Mouse (Mus musculus) embryonic facial prominence, embryonic 12.5 days (tissue): ENCODE measurements at regions not wholly inside any gene's neighbourhood (a gene's known extent, or its start where the extent isn't known, plus 50 kb on each side); places are given as distances from the start of the nearest gene placed in this dataset.

Experiments used
- ATAC-seq: fragments of 200-750 bp; cut with Nextera tagmentation; 2 replicates; pipeline ENCODE4 v1.8.0; 2017; ENCODE audit not compliant: insufficient number of reproducible peaks, insufficient read depth, low FRiP score, low TSS enrichment
- H3K27ac ChIP-seq: fragments of 300-500 bp; sonication (generic); 2 replicates; pipeline ENCODE4 v1.5.1; 2016; ENCODE audit warnings: mild to moderate bottlenecking
- H3K27me3 ChIP-seq: fragments of 300-500 bp; sonication (generic); 2 replicates; pipeline ENCODE4 v1.6.1; 2016; ENCODE audit warnings: mild to moderate bottlenecking, moderate library complexity
- H3K36me3 ChIP-seq: fragments of 300-500 bp; sonication (generic); 2 replicates; pipeline ENCODE4 v1.6.1; 2016; ENCODE audit warnings: mild to moderate bottlenecking
- H3K4me1 ChIP-seq: fragments of 300-500 bp; sonication (generic); 2 replicates; pipeline ENCODE4 v1.6.1; 2016
- H3K4me2 ChIP-seq: fragments of 300-500 bp; sonication (generic); replicated peaks from 2 replicates; pipeline ENCODE4 v1.6.1; 2016; ENCODE audit warnings: mild to moderate bottlenecking, moderate library complexity
- H3K4me3 ChIP-seq: fragments of 300-500 bp; sonication (generic); 2 replicates; pipeline ENCODE4 v1.5.1; 2016; ENCODE audit warnings: mild to moderate bottlenecking
- H3K9ac ChIP-seq: fragments of 300-500 bp; sonication (generic); 2 replicates; pipeline ENCODE4 v1.6.1; 2016; ENCODE audit warnings: mild to moderate bottlenecking, moderate library complexity
- H3K9me3 ChIP-seq: fragments of 300-500 bp; sonication (generic); 2 replicates; pipeline ENCODE4 v1.6.1; 2016; ENCODE audit warnings: mild to moderate bottlenecking, moderate library complexity
- WGBS: fragments of 180-500 bp; shearing (Covaris S2); methylation state at CpG from one replicate; pipeline ENCODE4 v1.1.7; 2016; 5-methylcytosine and 5-hydroxymethylcytosine counted together

DNA sequence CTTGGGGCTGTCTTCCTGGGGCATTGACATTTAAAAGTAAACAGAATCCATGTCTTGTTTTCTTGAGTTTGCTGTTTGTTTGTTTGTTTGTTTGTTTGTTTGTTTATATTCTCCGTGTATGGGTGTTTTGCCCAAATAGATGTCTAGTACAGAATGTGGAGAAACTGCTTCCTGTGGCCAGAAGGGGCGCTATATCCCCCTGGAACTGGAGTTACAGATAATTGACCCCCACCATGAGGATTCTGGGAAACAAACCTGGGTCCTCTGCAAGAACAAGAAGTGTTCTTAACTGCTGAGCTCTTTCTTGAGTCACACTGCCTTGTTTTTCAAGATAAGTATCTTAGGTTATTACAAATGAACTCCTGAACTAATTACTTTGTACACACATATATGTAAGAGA, 68.1 kb upstream of the Slc4a7 start:
- no peak for ATAC-seq
- H3K9me3 ChIP-seq, result no peaks in the 10 kb centered on the region
- no peak overlapping the region for H3K9ac ChIP-seq
- no peaks in the 10 kb centered on the region for H3K36me3 ChIP-seq
- H3K4me1 ChIP-seq, result peaks cover 19% of the 10 kb centered on the region
- WGBS, result 35% methylated on average over 2 of the region's 2 CpGs
- no peaks in the 10 kb centered on the region for H3K27me3 ChIP-seq
- peak overlapping the region; percentile 63 for H3K4me2 ChIP-seq
- no peak overlapping the region for H3K4me3 ChIP-seq
- 0 out of 2 replicates have a peak overlapping the region, but pooled peaks have one; percentile 17 for H3K27ac ChIP-seq

DNA sequence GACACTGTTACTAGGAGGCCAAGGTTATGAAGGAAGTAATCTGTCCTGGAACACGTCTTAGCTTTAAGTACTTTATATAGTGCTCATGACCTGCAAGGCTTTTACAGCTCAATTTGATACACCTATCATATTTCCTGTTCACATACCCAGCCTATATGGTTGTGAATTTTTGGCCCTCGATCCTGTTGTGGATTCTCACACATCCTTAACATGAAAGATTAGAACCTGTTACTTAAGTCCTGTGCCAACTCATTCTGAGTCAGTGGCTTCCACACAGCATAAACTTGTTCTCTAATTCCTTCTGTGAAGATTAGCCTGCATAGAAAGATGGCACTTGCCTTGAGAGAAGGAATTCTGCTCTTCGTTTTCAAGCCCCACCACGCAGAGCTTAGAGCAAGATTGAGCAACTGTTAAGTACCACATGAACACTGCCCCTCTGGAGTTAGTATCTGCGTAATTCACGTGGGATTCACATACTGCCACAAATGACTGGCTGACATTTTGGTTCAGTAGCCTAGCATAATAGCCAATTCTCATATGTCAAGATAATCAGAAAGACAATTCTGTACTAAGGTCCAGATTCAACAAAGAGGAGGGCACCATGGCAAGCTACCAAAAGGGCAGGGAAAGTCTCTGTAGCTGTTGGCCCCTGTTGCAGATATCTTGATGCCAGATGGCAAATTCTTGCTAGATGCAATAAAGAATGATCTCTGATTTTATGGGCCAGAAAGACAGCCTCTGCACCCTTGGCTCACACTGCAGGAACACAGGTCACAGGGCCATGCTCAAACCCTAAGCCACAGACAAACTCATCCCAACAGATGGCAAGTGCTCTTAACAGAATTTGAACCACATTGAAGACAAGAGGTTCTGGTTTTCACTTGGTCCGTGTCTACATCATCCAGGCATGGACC, 62.7 kb upstream of the Slc4a7 start:
- Histone ChIP-seq H3K9me3 (no peaks in the 10 kb centered on the region), H3K9ac (no peak overlapping the region), H3K36me3 (no peaks in the 10 kb centered on the region), H3K27ac (no peak overlapping the region), H3K27me3 (no peaks in the 10 kb centered on the region), H3K4me3 (no peak overlapping the region), H3K4me2 (no peak overlapping the region), H3K4me1 (peaks cover 7% of the 10 kb centered on the region; the same call in 1 of the 2 replicates)
- 70% methylated on average over 7 of the region's 7 CpGs for WGBS
- ATAC-seq, result no peak

DNA sequence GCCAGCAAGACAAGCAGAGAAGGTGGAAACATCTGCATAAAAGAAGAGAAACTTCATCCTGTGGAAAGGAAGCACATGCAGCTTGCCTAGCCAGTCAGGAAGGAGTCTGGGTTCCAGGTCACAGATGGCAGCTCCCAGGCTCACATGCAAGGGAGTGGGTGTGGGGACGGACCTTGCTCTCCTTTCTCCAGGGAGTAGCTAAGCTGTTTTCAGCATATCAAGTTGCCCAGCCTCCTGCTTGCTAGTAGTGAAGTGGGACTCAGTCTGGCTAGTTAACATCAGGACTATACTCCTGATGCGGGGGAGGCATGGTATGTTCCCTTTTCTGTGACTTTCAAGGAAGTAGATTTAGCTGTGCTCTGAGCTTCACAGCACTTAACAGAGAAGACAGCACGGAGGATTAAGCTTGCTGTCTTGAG, 62.0 kb upstream of the Slc4a7 start:
- no peaks in the 10 kb centered on the region for H3K36me3 ChIP-seq
- H3K9ac ChIP-seq, result no peak overlapping the region
- H3K4me2 ChIP-seq, result no peak overlapping the region
- peaks cover 7% of the 10 kb centered on the region; the same call in 1 of the 2 replicates for H3K4me1 ChIP-seq
- H3K9me3 ChIP-seq, result no peaks in the 10 kb centered on the region
- no peak overlapping the region for H3K27ac ChIP-seq
- no peak overlapping the region for H3K4me3 ChIP-seq
- no peak for ATAC-seq
- H3K27me3 ChIP-seq, result no peaks in the 10 kb centered on the region
- WGBS, result 41% methylated on average over 3 of the region's 3 CpGs

DNA sequence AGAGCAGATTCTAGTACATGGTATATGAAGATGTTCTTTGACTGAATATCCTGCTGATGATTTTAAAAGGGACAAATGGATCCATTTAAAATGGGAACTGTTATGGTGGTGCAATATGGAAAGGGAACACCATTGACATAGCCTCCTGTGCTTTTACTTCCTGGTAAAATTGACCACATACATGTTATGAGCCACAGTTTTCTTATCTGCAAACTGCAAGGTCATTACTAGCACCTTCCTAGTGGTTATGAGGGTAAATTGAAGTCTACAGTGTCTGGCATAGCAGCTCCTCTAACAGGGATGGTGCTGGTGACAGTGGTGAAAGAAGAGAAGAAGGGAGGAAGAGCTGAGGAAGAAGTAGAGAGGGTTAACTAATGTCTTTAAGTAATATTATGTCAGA, 61.5 kb upstream of the Slc4a7 start:
- H3K36me3 ChIP-seq, result no peaks in the 10 kb centered on the region

DNA sequence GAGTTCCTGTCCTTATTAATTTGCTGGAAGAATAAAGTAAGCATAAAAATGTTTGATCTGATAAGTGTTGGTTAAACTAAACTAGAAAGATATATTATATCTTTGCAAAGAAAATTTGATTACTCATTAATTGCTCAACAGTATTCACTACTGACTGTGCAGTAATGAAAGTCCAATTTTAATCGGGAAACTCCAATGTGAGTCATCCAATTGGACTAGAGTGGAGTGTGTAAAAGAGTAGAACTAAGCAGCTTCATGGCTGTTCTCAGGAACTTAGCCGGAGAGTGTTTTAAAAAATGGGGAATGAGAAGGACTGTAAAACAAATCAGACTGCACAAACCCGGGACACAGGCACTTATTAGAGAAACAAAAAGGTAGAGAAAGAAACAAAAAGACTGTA, 58.5 kb upstream of the Slc4a7 start:
- H3K4me3 ChIP-seq, result no peak overlapping the region
- ATAC-seq, result no peak
- H3K27me3 ChIP-seq, result no peaks in the 10 kb centered on the region
- H3K9me3 ChIP-seq, result no peaks in the 10 kb centered on the region
- H3K4me1 ChIP-seq, result peaks cover 7% of the 10 kb centered on the region; the same call in 1 of the 2 replicates
- H3K36me3 ChIP-seq, result no peaks in the 10 kb centered on the region
- H3K27ac ChIP-seq, result no peak overlapping the region
- H3K4me2 ChIP-seq, result no peak overlapping the region
- WGBS, result 90% methylated on average over 3 of the region's 3 CpGs
- no peak overlapping the region for H3K9ac ChIP-seq

More for the DNA sequence above, 61.5 kb upstream of the Slc4a7 start:
- Histone ChIP-seq H3K4me3 (no peak overlapping the region), H3K4me2 (no peak overlapping the region), H3K9ac (no peak overlapping the region), H3K27ac (no peak overlapping the region), H3K4me1 (peaks cover 7% of the 10 kb centered on the region; the same call in 1 of the 2 replicates), H3K27me3 (no peaks in the 10 kb centered on the region), H3K9me3 (no peaks in the 10 kb centered on the region)
- no peak for ATAC-seq

DNA sequence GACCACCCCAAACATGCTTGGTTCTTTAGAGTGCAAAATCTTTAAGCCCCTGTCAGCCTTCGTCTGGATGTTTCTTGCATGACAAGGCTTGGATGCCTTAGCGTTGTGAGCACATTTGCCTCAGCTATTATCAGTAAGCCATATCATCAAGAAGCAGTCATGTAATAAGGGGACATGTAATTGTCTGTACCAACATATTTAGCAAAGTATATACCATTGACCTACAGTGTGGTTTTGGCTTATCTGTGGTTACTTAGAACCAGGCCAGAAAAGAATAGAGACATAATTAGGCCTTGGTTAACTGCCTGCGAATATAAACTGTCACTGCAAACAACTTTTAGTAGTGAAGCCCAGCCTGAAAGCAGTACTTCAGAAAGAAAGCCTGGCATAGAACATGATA, 57.0 kb upstream of the Slc4a7 start:
- Histone ChIP-seq H3K27me3 (no peaks in the 10 kb centered on the region), H3K9me3 (no peaks in the 10 kb centered on the region), H3K27ac (no peak overlapping the region), H3K36me3 (no peaks in the 10 kb centered on the region), H3K4me3 (no peak overlapping the region), H3K9ac (no peak overlapping the region), H3K4me1 (peaks cover under 1% of the 10 kb centered on the region; the same call in 1 of the 2 replicates), H3K4me2 (no peak overlapping the region)
- 70% methylated on average over 3 of the region's 3 CpGs for WGBS
- ATAC-seq, result no peak
